Mouse (Mus musculus) E14TG2a.4 (cell line): ENCODE data around the gene Rrnad1.

Source experiments
- CTCF ChIP-seq: conservative IDR thresholded peaks from 2 replicates; pipeline ENCODE4 v1.5.1; 2014; ENCODE audit warnings: low read length
- POU5F1 ChIP-seq: IDR thresholded peaks from 2 replicates; pipeline ENCODE4 v1.6.1; 2014; ENCODE audit warnings: low read length, borderline replicate concordance

DNA sequence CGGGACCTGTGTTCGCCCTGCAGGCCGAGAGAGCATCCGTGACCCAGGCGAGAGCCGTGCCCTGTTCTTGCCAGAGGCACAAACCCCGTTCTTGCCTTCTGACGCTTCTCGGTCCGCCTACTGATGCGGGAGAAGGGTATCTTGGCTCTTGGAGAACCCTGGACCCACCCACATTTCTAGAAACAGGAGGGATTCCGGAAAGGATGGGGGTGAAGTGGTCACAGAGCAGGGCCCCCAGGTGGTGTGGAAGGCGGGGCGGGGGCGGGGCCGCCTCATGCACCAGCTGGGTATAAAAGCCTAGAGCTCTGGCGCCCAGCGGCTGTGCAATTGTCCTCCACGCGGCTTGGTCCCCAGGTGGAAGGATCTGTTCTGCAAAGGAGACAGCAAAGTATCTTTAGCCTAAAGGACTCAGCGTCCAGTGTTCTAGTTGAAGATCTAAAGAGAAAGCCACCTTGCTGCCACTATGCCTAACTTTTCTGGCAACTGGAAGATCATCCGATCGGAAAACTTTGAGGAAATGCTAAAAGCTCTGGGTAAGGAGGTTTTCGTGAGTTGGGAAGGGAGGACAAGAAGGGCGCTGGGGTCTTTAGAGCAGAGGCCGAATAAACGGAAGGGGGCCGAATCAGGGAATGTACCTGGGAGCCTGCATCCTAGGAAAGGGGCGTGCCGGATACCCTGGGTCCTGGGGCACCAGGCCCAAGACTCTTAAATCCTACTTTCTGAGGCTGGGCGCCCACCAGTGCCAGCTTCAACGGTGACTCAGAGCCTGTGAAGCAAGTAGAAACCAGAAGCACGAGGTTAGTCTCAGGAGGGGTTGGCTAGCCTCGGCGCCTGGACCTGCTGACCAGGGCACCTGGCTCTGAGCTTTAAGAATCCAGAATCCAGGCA is 18.1 kb upstream of the Rrnad1 start, which contains the start of gene Crabp2:
- TF ChIP-seq CTCF (no peak), POU5F1 (no peak)
